Mouse (Mus musculus) spleen, postnatal 4 days (tissue): ENCODE data around the gene Ltbp4.
A peak's percentile ranks its signal among the peaks of the same experiment; 100 is the strongest.

ENCODE experiments used
- DNase-seq, 2 experiments: peaks; one replicate each; pipeline ENCODE4 v3.0.0; 2022; ENCODE audit warnings: low spot score in 2 of 2

Gene Ltbp4

DNA sequence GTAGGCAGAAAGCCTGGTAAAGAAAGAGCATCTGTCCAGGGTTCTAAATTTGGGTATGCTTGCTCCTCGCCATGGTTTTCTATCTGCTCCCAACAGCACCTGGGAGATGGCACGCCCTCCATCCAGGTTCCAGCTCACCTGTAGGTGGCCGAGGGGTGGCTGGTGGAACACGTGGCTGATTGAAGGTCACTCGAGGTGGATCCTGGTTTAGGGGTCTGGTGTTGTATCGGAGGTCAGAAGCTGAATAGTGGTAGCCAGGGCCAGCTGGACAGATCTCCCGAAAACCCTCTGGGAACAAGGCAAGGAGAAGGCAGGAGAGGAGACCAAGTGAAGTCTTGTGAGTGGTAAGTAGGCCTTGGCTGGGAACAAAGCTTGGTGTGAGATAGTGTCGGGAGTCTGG, 10.0 kb downstream of the Ltbp4 start:
- DNase-seq: no peak

DNA sequence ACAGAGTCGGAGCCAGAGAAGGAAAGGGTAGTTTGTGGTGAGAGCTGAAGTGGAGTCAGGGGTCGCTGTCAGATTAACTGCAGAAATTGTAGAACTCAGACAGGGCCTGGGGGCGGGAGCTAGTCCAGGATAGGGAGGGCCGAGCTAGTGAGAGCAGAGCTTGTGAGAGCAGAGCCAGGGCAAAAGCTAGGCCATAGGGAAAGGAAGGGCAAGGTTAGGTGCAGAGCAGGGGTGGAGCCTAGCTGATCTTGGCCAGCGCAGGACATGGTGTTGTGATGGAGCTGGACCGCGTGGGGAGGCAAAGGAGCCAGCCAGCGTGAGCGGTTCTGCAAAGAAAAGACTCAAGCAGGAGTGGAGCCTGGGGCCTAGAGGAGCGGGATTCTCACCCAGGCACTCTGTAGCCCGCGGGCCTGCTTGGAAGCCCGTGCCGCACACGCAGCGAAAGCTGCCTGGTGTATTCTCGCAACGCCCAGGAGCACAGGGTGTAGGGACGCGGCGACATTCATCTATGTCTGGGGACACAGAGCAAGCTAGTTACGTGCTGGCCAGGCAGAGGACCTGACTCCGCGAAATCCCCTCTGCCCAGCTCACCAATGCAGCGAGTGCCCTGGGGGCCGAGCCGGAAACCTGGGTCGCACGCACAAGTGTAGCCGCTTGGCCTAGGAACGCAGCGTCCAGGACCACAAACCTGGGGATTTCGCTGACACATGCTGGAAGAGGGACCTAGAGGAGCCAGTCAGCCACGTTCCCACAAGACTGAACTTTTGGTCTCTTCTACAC, 11.2 kb downstream of the Ltbp4 start:
- DNase-seq: no peak

DNA sequence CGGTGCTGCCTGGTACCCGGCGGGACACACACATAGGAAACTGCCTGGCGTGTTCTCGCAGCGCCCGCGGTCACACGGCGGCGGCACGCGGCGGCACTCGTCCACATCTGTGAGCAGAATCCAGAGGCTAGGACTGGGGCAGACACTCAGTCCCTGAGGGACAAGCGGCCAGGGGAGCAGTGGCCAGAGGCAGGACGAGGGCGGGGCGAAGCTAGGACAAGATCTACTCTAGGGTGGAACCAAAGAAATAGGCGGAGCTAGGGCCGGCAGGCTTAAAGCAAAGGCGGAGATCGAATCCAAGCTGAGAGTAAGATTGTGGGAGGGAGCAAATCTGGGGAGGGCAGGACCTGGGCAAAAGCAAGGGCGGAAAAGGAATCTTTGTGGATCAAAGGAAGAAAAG, 11.8 kb downstream of the Ltbp4 start:
- peak in 1 of 2 experiments; percentile 62 for DNase-seq

DNA sequence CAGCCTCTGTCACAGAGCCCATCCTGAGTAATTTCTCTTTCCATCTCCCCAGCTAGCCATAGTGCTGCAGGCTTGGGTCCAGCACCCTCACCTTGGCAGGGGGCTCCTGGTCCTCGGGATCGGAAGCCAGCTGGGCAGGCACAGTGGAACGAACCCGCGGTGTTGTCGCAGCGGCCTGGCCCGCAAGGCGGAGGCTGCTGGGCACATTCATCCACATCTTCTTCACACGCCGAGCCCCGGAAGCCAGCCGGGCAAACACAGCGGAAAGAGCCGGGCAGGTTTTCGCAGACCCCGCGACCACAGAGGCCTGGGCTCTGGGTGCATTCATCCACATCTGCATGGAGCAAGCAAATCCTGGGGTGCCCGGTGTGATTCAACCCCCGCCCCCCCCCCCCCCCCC, 12.6 kb downstream of the Ltbp4 start:
- DNase-seq: no peak

DNA sequence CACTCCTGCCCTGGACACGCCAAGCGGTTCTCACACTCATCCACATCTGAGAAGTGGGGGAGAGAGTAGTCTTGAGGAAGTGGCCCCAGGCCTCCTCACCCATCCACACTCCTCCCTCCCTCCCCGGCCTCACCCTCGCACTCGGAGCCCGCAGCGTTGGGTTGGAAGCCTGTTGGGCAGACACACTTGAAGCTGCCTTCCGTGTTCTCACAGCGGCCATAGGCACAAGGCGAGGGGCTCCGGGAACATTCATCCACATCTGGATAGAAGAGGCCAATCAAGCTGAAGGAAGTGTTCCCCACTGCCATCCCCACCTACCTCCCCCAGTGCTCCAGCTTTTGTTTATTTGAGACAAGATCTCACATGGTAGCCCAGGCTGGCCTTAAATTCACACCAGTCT, 13.3 kb downstream of the Ltbp4 start:
- DNase-seq: no peak

DNA sequence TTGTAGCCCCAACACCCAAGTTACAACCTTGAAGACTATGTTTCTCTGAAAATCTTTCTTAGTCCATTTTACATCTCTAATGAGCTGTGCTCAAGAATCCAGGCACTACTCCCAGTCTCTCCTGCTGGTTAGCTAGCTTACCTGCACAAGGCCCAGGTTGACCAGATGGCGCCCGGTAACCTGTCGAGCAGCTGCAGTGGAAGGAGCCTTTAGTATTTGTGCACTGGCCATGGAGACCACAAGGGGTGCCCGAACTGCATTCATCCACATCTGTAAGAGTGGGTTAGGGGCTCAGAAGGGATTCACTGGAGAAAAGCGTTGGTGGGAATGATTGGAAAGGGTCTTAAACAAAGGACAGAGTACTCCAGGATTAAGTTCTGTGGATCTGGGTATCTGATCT, 14.5 kb downstream of the Ltbp4 start:
- no peak for DNase-seq

DNA sequence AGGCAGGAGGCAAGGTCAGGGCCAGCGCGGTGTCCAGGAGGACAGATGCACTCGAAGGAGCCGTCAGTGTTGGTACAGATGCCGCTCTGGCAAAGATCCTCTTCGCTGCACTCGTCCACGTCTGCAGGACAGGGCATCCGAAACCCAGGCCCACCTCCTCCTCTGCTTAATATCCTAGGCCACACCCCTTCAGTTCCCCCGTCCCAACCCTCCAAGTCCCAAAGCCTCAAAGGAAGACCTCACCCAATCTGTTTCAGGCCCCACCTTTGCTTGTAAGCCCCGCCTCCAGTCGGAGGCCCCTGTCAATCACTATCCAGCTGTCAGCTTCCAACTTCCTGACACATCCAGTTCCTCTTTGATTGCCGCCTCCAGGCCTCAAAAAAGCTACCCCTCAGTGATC, 15.2 kb downstream of the Ltbp4 start:
- no peak for DNase-seq

DNA sequence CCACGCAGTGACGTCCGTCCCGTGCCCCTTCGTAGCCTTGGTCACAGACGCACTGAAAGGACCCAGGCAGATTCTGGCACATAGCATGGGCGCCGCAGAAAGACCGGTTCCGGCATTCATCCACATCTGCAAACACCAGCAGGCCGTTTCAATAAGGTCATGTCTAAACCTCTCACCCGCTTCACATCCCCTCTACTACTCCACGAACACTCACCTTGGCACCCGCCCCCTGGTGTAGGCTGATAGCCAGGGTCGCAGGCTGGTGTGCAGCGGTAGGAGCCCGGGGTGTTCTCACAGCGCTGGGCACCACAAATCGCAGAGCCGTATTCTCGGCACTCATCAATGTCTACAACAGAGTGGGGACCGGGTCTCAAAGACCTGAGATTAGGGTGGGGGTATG, 18.1 kb downstream of the Ltbp4 start:
- DNase-seq: no peak

DNA sequence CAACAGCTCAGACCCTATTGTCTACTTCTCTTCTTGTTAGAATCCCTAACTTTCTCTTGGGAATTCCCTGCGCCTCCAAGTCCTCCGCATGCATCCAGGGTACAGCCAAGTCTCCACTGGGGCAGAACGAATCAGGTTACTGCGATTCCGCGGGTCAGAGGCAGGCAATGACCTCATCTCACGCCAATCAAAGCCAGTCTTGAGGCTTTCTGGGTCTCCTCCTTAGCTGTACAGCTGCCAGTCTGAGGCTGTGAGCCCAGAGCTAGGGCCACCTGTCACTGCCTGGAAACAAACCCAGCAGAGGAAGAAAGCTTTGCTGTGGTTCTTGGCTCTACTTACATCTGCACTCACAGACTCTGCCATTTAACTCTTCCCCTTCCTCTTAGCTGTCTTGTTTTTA, 21.5 kb downstream of the Ltbp4 start:
- DNase-seq: no peak

DNA sequence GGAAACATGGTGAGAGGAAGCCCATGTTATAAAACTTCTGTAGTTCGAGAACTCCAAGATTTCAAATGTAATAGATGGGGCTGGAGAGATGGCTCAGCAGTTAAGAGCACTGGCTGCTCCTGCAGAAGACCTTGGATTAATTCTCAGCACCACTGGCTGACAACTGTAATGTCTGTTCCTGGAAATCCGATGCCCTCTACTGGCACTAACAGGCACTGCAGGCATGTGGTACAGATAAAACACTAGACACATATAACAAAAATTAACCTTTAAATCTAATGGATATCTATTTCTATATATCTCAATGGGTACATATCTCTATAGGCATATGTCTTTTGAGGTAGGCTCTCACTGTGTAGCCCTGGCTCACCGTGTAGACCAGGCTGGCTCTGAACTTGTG, 23.1 kb downstream of the Ltbp4 start:
- DNase-seq: no peak

DNA sequence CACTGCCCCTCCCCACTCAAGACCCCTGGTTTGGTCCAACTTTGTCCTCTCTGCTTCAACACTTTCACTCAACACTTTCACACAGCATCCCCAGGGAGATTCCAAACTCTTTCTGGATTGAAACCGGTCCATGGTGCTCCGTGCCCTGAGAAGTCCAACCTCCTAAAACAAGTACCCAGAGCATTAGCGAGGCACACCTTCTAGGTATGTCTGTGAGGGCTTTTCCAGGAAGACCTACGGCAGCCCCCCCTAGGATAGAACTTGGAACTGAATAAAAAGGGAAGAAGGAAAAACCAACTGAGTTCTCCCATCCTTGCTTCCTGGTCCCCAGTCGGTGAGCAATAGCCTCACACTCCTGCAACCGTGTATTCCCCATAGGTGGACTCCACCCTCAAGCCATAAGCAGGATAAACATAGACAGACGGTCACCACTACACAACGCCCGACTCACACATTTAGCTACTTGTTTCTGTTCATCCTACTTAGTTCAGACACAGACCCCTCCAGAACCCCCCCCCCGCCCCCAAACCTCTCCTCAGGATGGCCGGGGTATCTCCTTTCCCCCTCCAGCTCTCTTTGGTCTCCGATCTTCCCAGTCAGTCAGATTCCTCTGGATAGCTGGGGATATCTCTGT, 25.7 kb downstream of the Ltbp4 start:
- no peak for DNase-seq

DNA sequence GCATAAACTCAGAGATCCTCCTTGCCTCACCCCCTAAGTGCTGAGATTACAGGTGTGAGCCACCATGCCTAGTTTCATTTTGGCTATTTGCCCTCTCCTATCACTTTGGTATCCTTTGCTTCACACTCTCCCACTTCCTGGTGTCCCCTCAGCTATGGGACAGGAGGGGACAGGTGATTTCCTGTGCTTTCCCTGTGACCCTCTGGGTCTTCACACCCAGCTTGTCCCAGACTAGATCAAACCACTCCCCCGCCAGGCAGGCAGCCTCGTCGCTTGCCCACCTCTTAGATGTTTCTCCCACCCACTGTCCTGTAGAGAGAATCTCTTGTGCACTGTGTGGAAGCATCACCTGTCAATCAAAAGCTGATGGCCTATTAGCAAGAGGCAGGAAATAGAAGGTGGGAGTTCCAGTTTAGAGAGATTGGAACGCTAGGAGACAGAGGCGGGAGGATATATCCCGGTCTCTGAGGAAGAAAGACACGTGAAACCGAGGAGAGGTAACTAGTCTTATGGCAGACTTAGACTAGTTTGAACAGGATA, 26.4 kb downstream of the Ltbp4 start:
- no peak for DNase-seq

DNA sequence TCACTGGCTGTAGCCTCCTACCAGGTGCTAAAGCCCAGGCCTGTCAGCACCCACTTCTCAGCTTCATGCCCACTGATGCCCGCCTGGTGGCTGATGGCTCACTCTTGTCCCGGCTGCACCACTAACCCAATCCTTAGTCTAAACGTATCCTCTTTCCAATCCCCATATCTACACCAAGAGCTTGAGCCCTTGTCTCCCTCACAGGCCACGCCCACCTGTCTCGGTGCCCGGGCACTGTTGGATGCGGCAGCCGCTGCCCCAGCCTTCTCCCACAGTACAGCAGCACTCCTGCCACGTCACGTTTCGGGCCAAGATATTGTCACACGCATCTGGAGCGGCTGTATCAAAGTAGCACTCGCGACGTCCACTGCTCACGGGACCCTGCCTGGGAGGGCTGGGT, 27.2 kb downstream of the Ltbp4 start:
- no peak for DNase-seq

DNA sequence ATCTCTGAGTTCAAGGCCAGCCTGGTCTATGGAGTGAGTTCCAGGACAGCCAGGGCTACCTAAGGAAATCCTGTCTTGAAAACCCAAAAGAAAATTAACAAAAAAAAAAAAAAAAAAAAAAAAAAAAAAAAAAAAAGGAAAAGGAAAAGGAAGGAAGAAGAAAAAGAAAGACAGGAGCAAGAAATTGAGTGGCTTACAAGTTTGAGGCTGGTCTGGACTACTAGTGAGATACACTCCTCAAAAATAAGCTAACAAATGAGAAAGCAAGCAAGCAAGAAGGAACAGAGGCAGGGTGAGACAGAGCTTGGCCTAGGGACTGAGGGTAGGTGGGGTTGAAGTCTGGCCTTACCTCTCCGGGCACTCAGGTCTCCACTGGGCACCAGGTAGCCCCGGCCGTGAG, 27.7 kb downstream of the Ltbp4 start:
- no peak for DNase-seq

DNA sequence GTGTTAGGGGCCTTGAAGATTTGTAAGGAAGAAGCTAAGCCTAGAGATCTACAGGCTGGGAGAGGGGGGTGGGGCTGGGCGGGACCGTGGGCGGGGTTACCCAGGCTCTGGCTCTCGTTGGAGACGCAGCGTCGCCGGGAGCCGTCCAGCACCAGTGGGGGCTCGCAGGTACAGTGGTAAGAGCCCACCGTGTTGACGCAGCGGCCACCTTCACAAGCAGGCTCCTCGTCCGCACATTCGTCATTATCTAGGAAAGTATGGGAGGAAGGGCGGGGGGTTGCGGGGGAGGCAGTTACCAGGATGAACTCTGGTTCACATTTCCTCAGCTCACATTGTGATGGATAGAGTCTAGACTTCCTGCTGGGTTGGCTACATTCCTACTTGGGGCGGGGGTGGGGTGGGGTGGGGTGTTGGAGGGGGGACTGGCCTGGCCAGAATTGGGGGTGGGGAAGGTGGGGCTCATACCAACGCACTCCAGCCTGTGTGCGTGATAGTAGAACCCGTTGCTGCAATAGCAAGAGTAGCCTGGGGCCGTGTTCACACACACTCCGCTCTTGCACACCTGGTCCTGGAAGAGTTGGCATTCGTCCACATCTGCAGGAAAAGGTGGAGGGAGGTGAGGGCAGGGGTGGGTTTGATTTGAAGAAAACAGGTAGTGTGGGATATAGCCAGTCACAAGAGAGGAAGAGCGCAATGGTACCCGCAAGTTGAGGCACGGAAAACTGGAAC, 28.5 kb downstream of the Ltbp4 start:
- no peak for DNase-seq

DNA sequence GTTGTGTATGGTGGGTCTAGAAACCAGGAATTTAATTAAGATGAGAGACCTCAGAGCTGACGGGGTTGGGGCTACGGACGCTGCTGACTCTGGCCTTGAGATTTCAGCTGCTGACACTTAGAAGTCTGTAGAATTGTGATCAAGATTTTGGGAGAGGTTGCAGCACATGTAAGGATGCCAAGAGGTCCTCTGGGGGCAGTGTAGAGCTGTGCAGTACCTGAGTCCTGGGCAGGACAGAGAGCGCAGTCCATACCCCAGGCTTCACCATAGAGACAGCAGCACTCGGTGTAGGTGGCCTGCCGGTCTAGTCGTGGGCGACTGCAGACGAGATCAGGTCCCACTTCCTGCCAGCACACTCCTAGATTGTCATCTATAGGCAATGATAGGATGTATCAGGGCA, 29.9 kb downstream of the Ltbp4 start:
- no peak for DNase-seq

DNA sequence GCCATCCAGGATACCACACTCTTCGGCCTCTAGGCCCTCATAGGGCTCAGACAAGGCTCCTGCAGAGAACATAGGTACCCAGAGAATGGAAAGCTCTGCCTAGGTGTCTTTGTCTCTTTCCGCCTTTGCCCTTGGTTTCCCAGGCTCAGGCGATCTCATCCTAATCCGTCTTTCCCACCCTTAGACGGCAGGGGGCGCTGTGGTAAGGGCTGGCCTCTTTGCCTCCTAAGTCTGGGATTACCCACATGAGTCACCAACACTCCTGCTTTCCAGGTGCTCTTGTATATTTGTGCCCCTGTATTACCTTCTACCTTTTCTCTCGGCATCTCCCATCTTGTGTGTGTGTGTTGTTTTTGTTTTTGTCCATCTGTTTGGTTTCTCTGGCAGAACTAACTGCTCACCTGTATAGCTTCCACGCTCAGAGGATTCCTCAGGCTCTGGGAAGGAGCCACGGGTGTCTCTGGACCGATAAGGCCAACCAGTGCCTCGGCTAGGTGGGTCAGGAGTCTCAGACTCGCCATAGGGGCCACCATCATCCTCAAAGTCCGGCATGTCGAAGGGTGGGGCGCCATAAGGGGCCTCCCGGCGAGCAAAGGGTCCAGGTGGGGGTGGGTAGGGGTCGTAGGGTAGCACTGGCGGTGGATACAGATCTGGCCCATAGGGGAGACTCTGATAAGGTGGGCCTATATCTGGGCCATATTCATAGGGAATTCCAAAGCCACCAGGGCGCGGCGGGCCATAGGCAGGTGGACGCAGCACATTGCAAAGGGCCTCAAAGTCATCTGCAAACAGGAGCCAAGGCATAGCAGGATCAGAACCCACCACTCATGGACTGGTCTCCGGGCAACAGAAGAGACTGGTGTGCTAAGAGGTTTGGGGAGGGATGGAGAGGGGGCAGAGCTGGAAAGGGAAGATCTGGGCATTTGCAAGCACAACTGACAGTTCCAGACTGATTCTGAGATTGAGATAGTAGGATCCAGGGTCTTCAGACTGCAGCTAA, 31.0 kb downstream of the Ltbp4 start:
- DNase-seq: peak in 1 of 2 experiments; percentile 72

DNA sequence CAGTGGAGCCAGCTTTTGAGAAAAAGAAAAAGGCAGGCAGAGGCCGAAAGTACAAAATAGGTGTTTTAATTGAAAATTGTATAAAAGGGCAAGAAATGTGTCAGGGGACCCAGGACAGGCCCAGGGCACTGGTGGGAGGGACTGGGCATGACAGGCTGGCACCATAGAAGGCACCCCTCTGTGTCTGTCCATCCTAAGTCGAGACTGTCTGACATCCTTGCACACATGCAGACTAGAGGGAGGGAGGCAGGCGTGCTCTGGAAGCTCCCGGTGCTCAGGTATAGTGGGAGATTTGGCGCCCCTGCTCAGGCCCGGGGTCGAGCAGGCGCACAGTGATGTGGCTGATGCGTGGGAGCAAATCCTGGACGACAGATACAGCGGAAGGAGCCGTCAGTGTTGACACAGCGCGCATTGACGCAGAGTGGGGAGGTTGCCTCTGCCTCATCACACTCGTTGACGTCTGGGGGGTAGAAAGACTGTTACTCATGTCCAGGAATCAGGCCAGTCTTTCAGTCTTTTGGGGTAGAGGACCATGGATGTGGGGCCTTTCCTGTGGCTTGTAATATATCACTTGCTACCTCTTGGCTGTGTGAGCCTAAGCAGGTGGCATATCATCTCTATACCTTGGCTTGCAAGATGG, 32.3 kb downstream of the Ltbp4 start:
- DNase-seq: no peak

DNA sequence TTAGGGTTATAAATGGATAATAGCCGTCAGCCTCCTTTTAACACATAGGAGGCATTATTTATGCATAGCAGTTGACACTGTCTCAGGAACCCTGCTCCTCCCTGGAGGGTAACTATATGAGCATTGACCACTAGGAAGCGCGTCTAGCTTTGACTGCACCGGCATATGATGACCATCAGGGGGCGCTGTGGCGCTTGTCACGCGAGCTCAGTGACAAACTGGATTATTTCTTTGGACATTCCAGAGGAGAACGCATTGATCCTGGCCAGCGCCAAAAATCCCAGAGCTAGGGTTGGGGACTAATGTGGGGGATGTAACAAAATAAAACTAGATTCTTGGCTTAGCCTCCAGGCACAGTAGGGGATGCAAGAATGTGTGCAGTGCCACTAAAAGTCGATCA, 35.3 kb downstream of the Ltbp4 start:
- DNase-seq: peak; percentile 43 to 81

DNA sequence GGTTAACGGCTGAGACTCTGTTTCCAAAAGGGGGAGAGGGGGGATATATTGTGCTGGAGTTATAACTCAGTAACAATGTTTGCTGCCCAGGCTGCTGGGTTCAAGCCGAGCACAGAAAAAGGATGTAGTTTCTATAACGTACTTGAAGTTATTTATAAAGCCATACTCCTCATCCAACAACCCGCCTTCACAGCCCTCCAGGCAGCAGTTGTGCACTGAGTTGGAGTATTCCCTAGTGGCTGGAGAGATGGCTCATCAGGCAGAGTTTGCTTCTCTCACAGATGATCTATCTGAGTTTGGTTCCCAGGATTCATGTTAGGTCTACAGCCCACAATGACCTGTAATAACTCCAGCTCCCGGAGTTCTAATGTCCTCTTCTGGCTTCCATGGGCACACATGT, 36.7 kb downstream of the Ltbp4 start:
- DNase-seq: no peak

DNA sequence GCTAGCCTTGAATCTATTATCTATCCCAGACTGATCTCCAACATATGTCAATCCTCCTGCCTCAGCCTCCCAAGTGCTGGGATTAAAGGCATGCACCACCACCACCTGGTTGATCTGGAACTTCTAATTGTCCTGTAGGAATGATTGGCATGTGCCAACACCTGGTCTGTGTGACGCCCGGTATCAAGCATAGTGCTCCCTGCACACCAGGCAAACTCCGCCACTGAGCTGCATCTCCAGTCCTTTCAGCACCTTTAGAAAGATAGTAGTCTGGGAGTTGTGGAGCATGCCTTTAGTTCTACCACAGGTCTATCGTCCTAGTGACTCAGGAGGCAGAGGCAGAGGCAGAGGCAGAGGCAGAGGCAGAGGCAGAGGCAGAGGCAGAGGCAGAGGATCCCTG, 37.1 kb downstream of the Ltbp4 start:
- no peak for DNase-seq
